Mouse (Mus musculus) layer of hippocampus, adult 9-11 months (tissue): Measurements from ENCODE around the gene Zfp141.

ENCODE experiments used
- DNase-seq: peaks from one replicate; pipeline ENCODE4 v3.0.0; 2022

Zfp141 gene

DNA sequence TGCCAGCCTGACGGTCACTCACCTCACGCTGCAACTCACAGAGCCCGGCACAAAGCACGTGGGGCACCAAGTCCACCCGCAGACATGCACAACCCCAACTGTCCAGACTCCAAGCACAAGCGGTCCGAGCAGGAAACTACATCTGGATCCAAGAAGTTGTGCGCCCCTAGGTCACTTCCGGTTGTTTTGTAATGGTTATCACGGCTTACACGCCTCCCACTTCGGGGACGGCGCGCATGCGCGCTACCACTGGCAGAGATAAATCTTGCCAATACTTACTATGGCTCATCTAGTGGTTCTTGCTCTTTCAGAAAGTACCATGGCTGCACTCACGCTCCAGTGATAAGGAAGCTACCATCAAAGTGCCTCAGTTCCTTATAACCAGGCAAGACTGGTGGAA lies at the start of gene Zfp141:
Zfp141 (minus strand) TSS at position 153 of the 400 bp plus-strand sequence.
- peak; percentile 90 for DNase-seq

GRCm38 (mm10) chr7:42551766-42552165 lies 46.2 kb upstream of the Zfp141 start:
- no peak for DNase-seq

- DNase-seq = peak; percentile 13
Observed at GRCm38 (mm10) chr7:42505186-42505585, 354 bp downstream of the Zfp141 start.

DNA sequence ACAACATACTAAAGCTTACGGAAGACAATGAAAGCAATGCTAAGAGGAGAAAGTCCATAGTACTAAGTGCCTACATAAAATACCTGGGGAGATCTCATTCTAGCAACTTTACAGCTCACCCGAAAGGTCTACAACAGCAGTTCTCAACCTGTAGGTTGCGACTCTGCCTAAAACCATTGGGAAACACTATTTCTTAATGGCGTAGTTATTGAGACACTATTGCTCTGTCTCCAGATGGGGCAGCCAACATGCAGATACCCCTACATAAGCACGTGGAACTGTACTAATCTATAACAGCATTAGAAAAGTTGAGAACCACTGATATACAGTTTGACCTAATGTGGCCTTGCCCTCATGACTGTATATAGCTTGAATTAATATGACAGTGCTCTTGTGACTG lies 7.3 kb downstream of the Zfp141 start:
- DNase-seq = no peak

- DNase-seq = no peak
Observed at GRCm38 (mm10) chr7:42497356-42497755, 8.2 kb downstream of the Zfp141 start.

DNA sequence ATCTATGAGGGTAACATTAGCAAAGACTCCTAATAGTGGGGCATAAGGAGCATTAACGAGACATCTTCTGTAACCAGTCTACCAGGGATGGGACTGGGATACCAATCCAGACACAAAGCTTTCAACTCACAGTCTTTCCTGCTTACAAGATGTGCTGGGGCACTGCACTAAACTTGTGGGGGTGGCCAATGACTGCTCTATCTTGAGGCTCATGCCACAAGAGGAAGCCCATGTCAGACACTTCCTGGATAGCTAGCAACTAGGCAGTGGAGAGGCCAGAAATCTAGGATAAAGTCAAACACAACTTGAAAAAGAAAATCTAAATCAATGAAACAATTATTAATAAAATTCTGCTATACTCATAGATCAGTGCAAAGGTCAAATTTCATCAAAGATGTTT lies 9.3 kb downstream of the Zfp141 start:
- DNase-seq = no peak

DNA sequence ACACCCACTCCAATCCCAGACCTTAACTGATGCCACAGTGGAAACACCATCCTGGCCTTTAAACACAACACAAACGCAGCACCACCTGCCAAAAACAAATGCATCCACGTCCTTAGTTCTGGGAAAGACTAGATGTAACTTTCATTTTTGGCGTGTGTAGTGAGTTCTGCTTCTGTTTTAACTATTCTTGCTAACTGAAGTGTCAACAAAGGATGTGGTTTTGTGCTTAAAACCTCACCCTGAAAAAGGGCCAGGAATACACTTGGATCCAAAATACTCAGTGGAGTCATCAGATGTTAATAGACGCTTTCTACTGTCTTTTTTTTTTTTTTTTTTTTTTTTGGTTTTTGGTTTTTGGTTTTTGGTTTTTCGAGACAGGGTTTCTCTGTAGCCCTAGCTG lies 14.7 kb downstream of the Zfp141 start:
- no peak for DNase-seq

DNA sequence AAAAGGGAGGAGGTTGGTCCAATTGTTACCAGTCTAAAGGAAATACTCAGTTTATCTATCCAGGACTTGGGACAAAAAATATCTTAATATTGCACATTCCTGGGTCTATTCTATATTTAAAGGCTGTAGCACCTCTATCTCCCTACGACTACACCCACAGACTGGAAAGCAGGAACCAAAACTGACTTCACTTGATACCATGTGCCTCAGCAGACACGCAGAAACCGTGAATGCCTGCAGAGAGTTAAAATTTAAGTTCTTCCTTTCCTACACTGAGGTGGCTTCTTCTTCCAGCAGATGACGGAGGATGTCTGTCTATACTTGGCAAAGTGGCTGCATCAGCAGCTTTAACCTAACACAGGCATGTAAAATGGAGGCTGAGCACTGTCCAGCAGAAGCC lies 15.2 kb downstream of the Zfp141 start:
- DNase-seq = no peak

DNA sequence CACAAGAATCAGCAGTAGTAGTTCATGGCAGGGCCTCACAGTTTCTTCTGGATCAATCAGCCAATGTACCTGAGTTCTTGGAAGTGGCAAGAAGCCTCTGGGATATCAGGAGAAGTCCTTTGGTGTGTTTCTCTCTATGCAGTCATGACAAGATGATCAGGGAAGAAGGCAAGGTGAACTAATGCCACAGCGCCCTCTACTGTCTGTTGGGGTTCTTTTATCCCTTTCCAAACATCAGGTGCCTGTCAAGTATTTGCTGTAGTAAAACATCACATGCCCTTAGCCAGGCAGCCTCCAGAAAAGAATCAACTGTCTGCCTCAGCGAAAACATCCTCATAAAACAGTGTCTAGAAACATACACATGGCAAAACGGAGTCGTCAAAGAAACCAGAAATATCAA lies 50.9 kb downstream of the Zfp141 start:
- no peak for DNase-seq

- no peak for DNase-seq
Observed at GRCm38 (mm10) chr7:42450618-42451017, 54.9 kb downstream of the Zfp141 start.

DNA sequence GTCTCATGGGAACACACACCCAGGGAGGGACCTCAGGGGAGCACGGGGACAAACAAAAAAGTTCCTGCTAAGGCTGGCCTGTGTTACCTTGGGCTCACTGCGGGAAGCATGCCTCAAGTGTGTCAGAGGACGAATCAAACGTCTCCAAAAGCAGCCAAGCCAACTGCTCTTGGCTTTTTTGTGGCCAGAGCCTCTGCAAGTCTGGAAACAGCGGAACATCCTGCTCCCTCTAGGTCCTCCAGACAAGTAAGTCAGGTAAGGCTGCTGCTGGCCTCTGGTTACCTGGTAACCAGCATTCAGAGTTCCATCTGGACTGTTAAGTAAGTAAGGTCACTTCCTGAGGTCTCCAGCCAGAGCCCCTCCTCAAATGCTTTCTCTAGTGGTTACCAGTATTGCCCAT lies 57.7 kb downstream of the Zfp141 start, which contains the start of gene 4933421I07Rik:
4933421I07Rik (minus strand) TSS at position 271 of the 400 bp plus-strand sequence.
- DNase-seq = no peak

DNA sequence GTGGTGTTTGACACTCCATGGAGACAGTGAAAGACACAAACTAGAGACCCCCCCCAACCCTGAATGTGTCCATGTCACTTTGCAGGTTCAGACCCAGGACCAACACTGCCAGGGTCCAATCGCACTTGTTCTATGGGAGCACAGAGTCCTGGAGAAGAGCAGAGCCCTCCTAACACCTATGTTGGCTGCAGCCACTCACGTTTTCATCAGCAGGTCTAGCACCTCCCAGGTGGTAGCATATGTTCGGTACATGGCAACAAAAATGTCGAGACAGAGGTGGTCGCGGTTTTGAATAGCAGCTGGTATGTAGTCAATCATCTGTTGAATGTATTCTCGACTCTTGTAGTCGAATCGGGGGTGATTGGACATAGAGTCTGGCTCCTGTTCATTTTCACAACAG lies 58.2 kb downstream of the Zfp141 start:
- DNase-seq = no peak
